Mouse (Mus musculus) adrenal gland (tissue): ENCODE results near the gene Mex3a.

Experiments used
- intact Hi-C: fragments of 180-260 bp; cut with DNase I; formaldehyde crosslinking; loops from one replicate; pipeline ENCODE4 v1.15.1; 2025
- long read RNA-seq, 2 experiments: library from polyadenylated mRNA; unstranded; transcript quantifications; one replicate each; pipeline ENCODE4 v2.0.0; 2020; ENCODE audit warnings: borderline replicate concordance in 1 of 2; ENCODE audit not compliant: insufficient replicate concordance in 1 of 2

Mex3a gene
- long read RNA-seq, experiment 1, partial matches to known transcripts, result 0 of 2 reads
- long read RNA-seq, experiment 1, other reads (novel, unspliced or antisense), result 2 of 2 reads
- long read RNA-seq, experiment 2, result 0 reads

DNA sequence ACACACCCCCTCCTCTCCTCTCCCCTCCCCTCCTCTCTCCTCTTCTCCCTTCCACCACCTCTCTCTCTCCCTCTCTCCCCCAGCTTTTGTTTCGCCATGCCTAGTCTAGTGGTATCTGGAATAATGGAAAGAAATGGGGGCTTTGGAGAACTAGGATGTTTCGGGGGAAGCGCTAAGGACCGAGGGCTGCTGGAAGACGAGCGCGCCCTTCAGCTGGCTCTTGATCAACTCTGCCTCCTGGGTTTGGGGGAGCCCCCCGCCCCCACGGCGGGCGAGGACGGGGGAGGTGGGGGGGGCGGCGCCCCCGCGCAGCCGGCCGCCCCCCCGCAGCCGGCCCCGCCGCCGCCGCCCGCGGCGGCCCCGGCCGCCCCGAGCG, at the start of gene Mex3a:
Gene Mex3a, plus strand, starts transcription at position 97 of the 376 bp plus-strand sequence.
- intact Hi-C loops, result no loop called here

GRCm38 (mm10) chr3:88483141-88483540, 49.1 kb upstream of the Mex3a start:
- intact Hi-C loops, result loop anchor here (1.0 kb wide), 1 partner anchor 39 kb away; no protein-coding TSS in a partner anchor

DNA sequence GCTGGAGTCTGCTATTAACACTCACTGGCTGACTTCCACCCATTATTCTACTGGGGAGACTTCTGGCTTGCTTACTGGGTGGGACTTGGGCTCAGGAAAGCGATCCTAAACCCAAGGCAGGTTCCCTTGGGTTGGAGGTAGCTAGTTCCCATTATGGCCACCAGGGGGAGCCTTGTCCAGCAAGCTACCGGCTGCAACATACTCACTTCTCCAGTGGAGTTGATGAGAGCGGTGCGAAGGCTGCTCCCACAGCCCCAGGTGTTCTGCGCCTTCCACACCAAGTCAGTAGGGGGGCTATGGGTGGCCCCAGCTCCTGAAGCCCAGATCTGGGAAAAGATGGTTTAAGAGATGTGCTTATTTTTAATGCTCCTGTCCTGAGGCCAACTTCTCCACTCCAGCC, 48.6 kb upstream of the Mex3a start:
- intact Hi-C loops, result loop anchor here (1.0 kb wide), 1 partner anchor 39 kb away; no protein-coding TSS in a partner anchor

DNA sequence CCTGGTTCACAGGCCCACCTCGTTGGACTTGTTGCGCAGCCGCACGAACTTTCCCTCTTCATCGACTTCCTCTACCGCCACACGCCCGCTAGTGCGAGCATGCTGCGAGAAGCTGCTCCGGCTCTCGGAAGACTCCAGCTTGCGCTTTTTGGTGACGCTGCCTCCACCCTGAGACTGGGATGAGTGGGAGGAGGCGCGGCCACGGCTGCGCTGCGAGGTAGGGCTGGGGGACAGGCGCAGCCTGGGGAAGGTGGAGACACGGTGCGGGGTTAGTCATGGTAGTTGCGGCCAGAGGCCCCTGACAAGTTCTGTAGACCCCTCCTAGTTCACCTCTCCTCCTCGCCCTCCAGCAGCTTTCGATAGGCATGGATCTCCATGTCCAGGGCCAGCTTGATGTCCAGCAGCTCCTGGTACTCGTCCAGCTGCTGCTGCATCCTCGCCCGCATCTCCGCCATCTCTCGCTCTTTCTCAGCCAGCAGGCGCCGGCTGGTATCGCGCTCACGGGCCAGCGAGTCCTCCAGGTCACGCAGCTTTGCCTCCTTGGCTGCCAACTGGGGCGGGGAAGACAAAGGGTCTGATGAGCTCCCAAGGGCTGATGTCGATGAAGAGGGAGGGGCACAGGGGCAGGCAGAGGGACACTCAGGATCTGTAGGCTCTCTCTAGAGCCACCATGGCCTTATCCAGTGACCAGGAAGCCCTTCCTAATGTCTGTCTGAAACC, 47.4 kb upstream of the Mex3a start:
- intact Hi-C loops, result no loop called here

DNA sequence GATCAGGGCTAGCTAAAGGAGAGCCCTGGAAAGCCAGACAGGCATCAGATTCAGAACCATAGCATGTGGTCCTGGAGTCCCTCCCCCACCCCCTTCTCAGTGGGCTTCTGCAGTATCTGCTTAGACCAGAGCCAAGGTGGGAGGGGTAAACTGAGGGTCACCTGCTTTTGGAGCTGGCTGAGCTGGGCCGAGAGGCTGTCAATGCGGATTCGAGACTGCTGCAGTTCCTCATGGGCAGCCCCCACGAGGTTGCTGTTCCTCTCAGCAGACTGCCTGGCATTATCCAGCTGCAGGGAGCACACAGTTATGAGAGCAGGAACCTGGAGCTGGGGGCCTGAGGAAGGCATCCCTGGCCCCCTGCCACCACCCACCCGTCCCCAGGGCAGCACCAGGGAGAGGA, 46.2 kb upstream of the Mex3a start:
- intact Hi-C loops, result no loop called here

GRCm38 (mm10) chr3:88486887-88487286, 45.3 kb upstream of the Mex3a start:
- intact Hi-C loops, result no loop called here

GRCm38 (mm10) chr3:88487396-88487795, 44.8 kb upstream of the Mex3a start:
- intact Hi-C loops, result no loop called here

DNA sequence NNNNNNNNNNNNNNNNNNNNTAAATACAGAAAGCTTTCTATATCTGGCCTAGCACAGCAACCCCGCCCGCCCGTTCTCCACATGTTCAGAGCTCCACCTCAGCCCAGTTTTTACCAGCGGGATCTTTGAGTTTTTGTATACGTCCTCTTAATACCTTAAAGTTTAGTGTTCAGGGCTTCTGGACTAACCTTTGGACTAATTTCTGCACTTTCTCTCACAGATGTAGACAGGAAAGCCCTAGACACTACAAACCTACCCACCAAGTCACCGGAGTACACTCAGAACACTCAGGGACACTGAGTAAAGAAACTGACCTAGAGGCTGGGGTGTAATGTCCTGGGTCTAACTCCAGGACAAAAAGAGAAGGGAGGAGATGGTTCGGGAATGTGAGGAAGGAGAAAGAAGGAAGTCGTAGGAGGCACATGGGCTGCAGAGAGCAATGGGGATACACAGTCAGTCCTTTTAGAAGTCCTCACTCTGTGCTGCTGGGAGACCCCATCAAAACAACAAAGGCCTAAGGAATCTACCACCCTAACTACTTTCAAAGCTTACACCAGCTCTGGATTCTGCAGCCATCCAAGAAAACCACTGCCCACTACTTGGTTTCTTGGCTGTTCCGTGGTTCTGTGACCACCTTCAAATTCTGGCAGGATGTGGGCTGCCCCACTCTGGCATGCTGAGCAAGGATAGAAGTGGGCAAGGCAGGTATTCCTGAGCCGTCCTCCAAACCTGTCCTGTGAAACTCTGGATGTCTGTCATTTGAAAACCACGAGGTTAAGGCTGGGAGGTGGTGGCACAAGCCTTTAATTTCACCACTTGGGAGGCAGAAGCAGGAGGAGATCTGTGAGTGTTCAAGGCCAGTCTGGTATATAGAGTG, 38.3 kb upstream of the Mex3a start:
- intact Hi-C loops, result no loop called here

DNA sequence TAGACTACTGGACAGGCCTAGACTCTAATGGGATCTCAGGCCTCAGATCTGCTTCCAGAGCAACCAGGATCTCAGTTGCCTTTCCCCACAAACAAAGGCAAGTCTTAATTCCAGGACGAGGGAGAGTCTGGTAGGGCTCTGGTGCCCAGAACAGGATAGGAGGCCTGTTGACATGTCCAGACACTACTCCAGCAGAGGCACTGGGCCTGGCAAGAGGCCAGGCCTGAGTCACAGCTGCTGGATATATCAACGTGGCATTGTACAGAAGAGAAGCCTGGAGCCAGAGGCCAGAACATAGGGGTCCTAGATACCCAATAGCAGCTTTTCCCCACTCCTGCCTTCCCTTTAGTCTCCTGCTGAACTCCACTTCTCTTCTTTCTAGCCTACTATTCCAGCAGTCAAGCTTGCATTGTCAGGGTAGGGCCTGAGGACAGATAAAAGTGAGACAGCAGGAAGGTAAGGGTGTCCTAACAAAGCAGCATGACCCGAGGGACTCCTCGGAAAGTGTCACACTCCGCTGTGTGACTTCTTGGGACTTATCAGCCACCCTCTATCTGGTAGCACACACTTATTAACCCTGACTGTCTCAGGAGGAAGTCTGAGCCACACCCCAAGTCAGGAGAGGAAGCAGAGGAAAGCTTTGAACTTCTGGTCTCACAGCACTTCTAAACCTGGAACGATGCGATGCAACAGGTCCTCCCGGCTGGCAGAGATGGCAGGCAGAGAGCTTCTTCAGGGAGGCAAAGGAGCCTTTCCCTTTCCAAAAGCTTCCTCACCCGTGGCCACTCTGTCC, 37.2 kb upstream of the Mex3a start:
- intact Hi-C loops, result no loop called here

- intact Hi-C loops, result no loop called here
Measured at GRCm38 (mm10) chr3:88495741-88496415, 36.3 kb upstream of the Mex3a start.

GRCm38 (mm10) chr3:88499580-88499979, 32.6 kb upstream of the Mex3a start:
- intact Hi-C loops, result no loop called here

DNA sequence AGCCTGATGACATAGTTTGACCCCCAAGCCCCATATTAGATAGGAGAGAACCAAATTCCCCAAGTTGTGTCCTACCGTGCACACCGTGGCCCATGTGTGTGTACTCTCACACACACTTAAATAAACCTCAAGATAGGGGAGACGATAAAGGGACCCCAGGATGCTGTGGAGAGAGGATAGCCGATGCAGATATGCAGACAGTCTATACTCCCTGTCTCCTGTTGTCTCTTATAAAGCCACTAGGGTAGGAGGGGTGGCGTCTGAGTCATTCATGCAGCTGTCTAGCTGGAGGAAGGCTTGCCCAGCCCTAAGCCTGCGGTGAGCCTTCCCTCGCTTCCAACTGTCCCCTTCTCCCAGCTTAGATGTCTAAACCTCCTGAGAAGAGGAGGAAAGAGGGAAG, 32.1 kb upstream of the Mex3a start:
- intact Hi-C loops, result no loop called here

GRCm38 (mm10) chr3:88500655-88501365, 31.4 kb upstream of the Mex3a start:
- intact Hi-C loops, result no loop called here

DNA sequence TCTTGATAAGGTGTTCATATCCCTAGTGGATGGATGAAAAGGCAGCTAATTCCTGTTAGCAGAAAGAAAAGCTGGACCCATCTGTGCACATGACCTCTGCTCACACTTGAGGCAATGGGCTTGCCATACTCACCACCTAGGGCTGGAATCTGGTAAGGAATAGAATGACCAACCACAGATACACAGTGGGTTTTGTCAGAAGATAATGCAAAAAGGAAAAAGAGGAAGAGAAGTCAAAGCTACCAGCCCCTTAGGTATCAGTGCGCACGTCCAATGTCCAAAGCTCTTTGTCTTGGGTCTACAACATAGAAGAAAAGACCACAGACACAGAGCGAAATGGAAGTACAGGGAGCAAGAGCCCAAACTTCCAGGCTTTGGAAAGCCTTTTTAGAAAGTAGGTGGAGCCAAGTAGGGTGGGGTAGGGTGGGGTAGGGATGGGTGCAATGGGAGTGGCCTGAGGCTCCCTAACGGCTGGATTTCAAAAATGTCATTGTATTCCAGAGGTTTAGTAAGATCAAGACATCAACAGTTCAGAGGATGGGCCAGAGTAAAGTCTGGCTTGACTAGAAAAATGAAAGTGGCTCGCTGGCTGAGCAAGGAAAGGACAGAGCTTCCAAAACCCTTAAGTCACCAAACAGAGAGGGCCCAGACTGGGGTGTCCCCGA, 30.7 kb upstream of the Mex3a start:
- intact Hi-C loops, result no loop called here

- intact Hi-C loops, result no loop called here
Measured at GRCm38 (mm10) chr3:88502031-88502571, 30.1 kb upstream of the Mex3a start.

GRCm38 (mm10) chr3:88502641-88503504, 29.3 kb upstream of the Mex3a start:
- intact Hi-C loops, result no loop called here

GRCm38 (mm10) chr3:88503505-88503863, 28.7 kb upstream of the Mex3a start:
- intact Hi-C loops, result no loop called here
